Mouse (Mus musculus): Measurements from ENCODE around the gene Ankrd33b.

Ankrd33b gene

DNA sequence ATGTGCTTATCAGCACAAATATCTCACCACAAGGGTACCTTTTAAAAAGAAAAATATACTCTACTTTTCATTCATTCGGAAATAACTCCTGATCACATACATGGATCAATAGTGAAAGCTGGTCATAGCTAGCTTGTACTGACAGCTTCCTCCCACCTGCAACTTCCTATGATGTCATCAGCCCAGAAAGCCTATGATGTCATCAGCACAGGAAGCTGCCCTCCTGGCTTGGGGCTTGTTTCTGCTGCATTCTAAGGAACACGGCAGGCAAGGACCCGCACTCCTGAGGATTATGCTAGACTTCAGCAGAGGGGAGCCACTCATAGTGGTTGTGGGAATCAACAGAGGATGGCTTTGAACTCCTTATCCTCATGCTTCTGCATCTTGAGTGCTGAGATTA lies 63.2 kb downstream of the Ankrd33b start:
- no peak for DNase-seq (ENCODE audit: low spot score in 2 of 2)

DNA sequence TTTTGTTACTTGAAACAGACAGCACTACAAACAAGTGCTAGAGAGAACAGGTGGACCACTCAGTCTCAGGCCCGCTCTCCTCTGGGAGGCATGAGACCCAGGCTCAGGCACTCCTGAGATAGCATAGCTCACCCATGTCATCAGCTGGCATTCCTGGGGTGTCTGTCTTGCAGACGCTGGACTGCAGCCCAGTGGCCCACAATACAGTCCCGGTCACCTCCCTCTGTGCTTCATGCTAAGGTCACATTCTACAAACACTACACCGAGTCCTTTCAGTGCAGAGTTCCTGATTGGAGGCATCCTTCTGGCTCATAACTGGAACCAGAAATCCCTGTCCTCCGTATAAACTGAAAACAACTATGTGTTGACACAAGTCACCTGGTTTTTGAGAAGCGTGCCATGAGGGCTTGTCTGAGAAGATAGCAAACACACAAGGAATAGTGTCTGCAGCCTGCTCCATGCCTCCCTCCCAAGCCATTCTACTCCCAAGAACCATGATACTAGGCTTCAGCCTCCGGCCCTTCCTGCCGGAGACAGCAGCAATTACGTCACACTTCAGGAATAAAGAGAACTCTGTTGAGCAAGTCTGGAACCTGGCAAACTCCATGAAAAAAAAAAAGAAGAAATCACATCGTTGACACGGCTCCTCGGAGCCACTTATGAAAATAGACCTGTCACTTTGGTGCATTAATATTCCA lies 65.1 kb downstream of the Ankrd33b start:
- peak; percentile 30 to 55 for DNase-seq (ENCODE audit: low spot score in 2 of 2)

DNA sequence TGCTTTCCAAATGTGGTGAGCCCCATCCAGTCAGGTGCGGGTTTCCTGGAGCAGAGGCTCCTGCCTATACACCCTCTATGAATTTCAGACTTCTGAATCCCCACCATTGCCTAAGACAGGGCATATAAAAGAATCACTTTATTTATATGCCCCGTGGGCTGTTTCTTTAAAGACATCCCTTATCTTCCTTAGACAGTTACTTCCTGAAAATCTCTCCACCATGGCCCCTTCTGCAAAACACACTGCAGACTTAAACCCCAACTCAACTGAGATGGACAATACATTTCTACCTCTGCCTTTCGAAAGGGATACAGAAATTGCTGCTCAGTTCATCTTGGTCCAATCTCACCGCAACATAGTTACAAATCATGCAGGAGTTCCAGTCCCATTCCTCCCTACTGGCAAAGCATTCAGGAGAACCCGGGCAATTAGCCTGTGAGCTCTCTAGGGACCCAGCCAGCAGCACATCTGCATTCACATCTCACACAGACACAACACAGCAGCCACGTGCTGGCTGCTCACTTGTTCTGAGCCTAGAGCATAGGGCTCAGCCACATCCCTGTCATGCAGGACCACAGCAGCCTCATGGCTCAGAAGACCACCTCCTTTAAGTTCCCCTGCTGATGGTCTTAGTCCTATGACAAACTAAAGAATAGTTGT lies 68.1 kb downstream of the Ankrd33b start:
- DNase-seq (ENCODE audit: low spot score in 2 of 2), result peak; percentile 21 to 27

DNA sequence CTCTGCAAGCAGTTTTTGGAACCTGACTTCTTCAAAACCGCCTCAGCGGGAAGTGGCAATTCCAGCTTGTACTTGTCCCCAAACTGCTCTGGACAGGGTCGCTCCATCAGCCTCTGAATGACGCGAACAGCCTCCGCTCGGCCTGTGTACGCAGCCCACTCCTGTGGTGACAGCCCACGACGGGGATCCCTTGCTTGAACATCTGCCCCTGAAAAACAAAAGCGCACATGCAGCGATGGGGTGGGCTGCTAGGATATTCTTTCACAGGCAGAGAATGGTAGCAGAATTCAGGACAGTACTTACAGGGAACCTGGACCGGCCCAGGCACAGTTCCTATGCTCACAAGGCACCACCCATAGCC lies 69.8 kb downstream of the Ankrd33b start:
- DNase-seq (ENCODE audit: low spot score in 2 of 2), result no peak

- DNase-seq (ENCODE audit: low spot score in 2 of 2), result no peak
Measured at GRCm38 (mm10) chr15:31296882-31297776, 70.4 kb downstream of the Ankrd33b start.

DNA sequence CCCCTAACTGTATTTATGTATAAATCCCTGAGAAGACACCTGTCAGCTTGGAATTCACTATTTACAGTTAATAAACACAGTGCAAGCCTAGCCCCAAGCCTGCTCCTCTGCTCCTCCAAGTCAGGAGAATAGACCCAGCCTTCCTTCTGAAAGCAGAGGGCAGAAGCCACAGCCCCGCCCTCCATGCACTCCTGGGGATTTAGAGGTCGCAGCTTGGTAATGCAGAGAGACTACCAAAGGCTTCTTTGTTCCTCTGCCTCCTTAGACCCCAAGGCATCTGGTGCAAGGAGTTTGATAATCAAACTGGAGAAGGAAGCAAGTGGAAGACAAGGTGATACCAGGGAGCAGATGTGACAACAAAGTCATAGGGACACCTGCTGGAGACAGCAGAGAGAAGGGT lies 73.2 kb downstream of the Ankrd33b start:
- no peak for DNase-seq (ENCODE audit: low spot score in 2 of 2)

DNA sequence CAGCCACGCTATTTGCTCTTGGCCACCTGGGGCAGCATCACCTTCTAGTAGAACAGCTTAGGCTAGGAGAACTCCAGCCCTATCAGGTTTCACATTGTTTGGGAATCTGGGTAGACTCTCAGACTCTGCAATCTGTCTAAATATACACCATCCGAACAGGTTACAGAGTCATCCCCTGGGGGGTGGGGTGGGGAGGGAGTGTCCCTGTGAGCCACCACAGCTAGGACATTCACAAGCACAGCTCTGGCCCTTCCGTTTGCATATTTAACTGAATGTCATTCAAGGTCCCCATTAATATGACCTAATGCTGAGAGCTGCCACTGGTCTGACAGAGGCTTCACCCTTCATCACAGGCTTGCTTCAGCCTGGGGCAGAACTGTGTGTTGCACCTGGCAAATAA lies 74.9 kb downstream of the Ankrd33b start:
- peak in 1 of 2 experiments; percentile 20 for DNase-seq (ENCODE audit: low spot score in 2 of 2)

DNA sequence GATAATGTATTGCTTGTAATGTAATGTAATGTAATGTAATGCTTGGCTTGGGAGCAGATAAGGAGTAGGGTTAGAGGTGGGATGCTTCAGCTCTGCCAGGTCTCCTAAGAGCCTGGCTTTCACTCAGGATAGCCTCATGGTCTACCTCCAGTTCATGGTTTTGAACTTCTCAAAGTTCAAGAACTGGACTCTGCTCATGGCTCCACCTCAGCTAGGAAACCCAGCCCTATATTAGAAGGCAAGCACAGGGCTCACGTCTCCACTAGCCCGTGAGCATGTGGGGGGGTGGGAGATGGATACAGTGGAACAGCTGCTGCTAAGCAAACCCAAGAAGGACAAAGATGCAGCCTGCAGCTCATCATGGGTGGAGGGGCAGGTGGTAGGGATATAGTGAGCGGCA lies 81.8 kb downstream of the Ankrd33b start:
- no peak for DNase-seq (ENCODE audit: low spot score in 2 of 2)

DNA sequence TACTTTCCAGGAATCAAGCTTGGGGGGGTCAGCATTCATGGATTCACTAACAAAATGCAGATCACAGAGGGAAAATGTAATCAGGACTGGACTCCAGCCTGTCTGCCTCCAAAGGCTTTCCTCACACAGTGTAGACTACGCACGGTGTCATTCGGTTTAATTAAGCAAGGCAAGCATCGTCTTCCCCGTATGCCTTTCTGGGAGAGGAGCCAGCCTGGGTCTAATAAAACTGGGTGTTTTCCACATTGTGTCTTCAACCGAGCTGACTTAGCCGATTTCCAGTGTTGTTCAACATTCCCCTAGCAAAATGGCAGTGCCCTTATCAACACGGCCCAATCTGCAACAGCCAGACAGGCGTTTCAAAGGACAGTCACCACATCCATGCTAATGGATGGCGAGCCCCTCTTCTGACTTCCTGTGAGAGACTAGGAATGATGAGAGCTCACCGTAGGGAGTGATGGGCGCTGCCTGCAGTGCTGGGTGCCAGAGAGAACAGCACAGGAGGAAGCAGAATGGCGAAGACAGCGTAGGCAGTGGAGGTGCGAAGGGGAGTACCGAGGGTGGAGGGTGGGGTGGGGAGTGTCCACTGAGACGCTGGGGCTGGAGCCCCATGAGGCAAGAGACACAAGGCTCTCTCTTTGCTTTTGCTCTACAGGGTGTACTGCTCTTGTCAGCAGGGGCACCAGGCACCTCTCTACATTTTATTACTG lies 82.4 kb downstream of the Ankrd33b start:
- no peak for DNase-seq (ENCODE audit: low spot score in 2 of 2)

GRCm38 (mm10) chr15:31284142-31284541 lies 83.4 kb downstream of the Ankrd33b start:
- no peak for DNase-seq (ENCODE audit: low spot score in 2 of 2)

GRCm38 (mm10) chr15:31282353-31282752 lies 85.2 kb downstream of the Ankrd33b start:
- DNase-seq (ENCODE audit: low spot score in 2 of 2), result no peak

GRCm38 (mm10) chr15:31281830-31282229 lies 85.7 kb downstream of the Ankrd33b start:
- DNase-seq (ENCODE audit: low spot score in 2 of 2), result no peak

- no peak for DNase-seq (ENCODE audit: low spot score in 2 of 2)
Measured at GRCm38 (mm10) chr15:31280683-31281082, 86.8 kb downstream of the Ankrd33b start.

GRCm38 (mm10) chr15:31280059-31280458 lies 87.5 kb downstream of the Ankrd33b start:
- DNase-seq (ENCODE audit: low spot score in 2 of 2), result no peak

- DNase-seq (ENCODE audit: low spot score in 2 of 2), result no peak
Measured at GRCm38 (mm10) chr15:31279577-31280004, 87.9 kb downstream of the Ankrd33b start.

DNA sequence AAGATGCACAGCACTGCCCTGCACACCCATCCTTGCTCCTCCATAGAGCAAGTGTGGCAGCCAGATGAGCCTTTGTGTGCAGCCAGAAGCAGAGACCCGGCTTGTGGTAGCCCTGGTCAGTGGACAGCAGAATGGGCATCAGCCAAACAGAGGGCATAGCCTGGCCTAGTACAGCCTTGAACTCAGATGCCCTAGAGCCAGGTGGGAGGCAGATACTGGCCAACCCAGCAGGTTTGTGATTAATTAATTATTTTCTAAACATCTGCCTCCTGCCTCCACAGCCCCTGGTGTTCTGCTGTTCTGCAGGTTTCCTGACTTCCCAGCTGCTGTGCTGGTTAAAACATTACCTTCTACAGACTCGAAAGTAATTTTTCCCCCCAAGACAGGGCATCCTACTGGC lies 88.4 kb downstream of the Ankrd33b start:
- DNase-seq (ENCODE audit: low spot score in 2 of 2), result no peak

GRCm38 (mm10) chr15:31278090-31278489 lies 89.4 kb downstream of the Ankrd33b start:
- no peak for DNase-seq (ENCODE audit: low spot score in 2 of 2)

DNA sequence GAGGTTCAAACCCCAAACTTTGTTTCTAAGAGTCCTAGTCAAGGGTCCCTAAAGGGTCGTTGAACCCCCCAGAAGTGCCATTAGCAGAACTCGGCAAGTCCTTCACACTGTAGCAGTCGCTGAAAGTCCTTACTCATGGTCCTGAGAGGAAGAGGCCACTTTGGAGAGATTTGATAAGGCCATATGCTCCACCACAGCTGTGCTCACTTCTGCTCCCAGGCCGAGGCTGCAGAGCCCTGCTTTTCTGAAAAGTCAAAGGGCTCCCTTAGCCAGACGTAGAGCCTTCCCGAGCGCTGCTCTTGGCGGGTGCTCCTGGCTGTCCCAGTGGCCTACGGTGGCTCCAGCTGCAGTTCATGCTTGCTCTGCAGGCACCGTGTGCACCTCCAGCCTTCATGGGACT lies 94.0 kb downstream of the Ankrd33b start:
- DNase-seq (ENCODE audit: low spot score in 2 of 2), result no peak

- no peak for DNase-seq (ENCODE audit: low spot score in 2 of 2)
Measured at GRCm38 (mm10) chr15:31272695-31273094, 94.8 kb downstream of the Ankrd33b start.

DNA sequence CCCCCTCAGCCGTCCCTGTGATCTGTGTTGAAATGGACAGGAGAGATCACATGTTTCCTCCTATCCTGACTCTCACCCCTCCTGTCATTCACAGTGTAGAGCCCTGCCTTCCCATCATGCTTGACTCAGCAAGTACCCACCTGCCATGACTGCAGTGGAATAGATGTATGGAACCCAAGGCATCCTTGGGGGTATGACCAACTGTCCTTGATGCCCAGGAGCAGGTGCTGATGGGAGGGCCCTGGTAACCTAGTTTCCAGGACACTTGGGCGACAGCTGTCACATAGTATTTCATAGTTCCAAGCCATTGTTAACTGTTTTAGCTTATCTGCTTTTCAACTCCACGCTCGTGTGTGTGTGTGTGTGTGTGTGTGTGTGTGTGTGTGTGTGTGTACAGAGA lies 98.0 kb downstream of the Ankrd33b start:
- DNase-seq (ENCODE audit: low spot score in 2 of 2), result no peak

GRCm38 (mm10) chr15:31268148-31268547 lies 99.4 kb downstream of the Ankrd33b start:
- DNase-seq (ENCODE audit: low spot score in 2 of 2), result no peak

DNA sequence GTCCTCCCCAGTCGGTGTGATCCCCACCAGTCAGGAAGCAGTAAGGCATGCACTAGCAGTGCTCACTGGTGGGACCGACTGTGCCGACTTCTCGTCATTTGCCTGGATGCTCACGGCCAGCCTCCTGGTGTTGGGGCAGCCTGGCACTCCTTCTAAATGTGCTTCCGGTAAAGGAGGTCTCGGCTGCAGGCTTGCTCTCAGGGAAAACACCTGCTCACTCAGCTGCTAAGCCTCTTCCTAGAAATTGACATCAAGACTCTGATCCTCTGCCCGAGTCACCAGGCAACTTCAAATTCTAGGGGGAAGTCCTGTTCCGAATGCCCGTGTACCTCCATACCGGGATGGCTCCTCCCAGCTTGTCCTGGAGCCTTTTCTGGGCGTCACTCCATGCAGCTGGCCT lies 101.7 kb downstream of the Ankrd33b start:
- no peak for DNase-seq (ENCODE audit: low spot score in 2 of 2)

Data from heart, adult 9 months (tissue).